Mouse (Mus musculus) frontal cortex, adult (tissue): ENCODE data around the gene Elovl1.

Source experiments
- ATAC-seq: cut with Nextera tagmentation; 2 replicates; pipeline ENCODE4 v1.9.2; 2017; ENCODE audit warnings: mild to moderate bottlenecking, moderate library complexity, mixed read lengths; ENCODE audit not compliant: low TSS enrichment

Elovl1 gene

DNA sequence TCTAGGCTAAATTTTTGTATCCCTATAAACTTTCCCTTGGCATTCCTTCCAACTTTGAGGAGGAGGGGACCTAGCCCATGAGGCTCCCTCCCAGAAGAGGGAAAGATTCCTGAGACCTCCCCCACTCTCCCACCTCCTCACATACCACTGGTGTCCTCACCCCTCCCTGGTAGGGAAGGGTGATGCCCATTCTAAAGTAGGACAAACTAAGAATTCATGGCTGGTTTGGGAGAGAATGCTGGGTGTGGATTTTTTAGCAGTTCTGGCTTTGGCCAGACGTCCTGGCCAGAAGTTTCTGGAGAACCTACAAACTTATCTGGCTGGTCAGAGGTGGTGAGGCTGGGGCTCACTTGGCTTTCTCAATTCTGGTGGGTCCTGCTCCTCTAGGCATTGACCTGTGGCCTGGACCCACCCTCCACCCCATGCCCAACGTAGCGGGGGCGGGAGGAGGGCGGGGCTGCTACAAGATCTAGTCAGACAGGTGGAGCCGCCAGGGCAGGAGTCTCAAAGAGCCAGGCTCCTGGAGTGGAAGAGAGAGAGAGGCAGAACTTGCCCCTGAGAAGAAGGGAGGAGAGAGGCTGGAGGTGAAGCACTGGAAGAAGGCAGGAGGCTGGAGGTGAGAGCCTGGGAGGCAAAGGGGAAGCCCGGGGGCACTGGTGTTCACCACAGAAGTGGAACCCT lies 1.5 kb downstream of the Elovl1 start:
- ATAC-seq: no peak

DNA sequence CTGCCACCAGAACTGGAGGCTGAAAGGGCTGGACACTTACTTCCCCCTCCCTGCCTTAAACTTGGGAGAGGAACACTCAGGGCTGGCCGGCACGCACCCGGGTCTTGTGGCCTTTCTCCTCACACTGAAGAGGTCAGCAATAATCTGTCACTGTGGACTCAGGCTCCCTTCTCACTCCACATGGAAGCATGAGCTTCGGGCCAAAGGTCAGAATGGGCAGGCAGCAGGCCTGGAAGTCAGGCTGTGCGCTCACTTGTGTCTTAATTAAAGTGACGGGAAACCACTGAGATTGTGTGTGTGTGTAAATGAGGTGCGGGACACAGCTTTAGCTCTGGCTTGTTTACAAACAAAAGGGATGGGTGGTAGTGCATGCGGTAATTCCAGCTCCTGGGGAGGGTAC lies 4.4 kb downstream of the Elovl1 start:
- ATAC-seq: no peak

DNA sequence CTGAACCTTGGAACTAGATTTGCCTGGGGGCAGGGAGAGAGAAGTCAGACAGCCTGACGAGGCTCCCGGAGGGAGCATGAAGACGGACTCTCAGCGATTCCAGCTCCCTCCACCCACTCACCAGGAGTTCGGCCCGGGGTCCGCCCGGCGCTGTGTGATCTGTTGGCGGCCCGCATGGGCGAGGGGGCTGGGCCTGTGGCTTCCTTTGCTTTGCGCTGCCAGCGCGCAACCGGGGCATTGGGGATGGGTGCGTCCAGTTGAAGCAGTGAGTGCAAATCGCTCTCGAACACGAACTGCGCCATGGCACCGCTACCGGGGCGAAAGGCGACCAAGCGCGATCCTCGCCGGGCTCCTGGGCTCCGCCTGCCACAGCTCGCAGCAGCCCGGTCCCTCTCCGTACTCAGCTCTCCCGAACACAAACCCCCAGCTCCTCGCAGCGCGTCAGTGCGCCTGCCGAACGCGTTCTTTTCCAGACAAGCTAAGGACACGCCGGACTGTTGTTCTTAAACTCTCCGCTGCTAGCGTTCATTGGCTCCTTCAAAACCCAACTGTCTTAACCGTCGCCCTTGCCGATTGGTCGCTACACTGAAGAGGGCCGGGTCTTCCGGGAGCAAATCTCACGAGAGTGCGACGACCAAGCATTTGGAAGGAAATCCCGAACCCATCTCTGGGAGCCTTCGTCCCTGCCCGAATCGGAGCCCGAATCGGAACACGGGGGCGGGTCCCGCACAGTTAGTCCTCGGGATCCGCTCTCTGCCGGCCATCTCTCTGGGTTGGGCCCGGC lies 9.1 kb downstream of the Elovl1 start, which contains the start of gene Cdc20:
Cdc20 (minus strand) TSS at position 533 of the 784 bp plus-strand sequence.
- ATAC-seq: peak; percentile 98

DNA sequence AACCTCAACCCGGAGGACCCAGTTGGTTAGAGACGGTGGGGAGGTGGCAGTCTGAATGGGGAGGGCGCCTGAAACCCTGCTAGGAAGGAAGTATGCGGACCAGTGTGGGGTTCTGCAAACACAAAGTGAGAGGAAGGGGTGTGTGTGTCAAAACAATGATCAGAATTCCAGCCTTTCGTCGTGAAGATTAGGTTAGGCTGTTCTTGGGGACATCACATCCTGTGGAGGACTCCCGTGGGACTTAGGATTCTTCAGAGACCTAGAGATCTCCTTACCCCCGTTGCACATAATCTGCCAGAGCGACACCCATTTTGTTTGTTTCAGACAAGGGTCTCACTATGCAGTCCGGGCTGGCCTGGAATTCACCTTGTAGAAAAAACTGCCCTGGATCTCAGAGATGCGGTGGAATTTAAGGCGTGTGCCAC lies 9.9 kb downstream of the Elovl1 start:
- ATAC-seq: no peak

DNA sequence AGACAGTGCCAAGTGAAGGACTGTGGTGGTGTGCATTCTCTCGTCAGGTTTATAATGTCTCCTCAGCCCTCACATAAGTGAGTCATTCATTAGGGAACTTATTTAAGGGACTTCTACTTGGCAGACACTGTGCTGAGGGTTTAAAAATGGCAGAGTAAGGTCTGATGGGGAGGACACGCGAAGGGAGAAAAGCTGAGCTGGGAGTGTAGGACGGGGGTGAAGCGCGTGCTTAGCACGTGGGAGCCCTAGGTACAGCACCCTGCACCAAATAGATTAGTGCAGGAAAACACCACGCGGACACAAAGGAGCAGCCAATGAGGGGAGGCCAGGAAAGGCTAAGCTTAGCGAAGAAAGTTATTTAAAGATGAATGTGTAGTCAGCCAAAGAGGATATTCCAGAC lies 17.2 kb downstream of the Elovl1 start:
- ATAC-seq: peak; percentile 73

DNA sequence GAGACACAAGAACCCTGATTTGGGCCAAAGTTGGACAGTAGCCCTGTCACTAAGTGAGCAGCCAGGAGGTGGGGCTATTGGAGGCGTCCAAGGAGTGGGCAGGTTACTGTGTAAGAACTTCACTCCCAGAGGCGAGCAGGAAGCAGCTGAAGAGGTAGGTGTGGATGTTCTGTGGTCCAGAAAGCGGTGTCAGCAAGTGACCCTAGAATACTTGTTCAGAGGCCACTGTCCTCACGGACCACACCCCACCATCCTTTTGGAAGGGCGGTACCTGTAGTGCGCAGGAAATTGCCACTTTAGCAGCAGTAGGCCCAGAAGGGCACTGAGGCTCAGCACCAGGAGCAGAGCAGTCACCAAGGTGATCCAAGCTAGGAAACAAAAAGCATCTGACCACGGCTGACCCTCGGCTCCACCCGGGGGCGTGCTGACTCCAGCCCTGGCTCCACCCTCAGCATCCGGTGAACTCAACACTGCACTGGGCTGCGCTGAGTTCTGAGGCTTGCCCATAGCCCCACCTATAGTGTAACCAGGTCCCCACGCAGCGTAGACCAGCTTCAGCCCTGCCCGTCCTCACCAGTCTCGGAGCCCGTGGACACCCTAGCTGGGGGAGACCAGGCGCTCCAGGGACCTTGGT lies 18.0 kb downstream of the Elovl1 start:
- peak; percentile 45 for ATAC-seq

DNA sequence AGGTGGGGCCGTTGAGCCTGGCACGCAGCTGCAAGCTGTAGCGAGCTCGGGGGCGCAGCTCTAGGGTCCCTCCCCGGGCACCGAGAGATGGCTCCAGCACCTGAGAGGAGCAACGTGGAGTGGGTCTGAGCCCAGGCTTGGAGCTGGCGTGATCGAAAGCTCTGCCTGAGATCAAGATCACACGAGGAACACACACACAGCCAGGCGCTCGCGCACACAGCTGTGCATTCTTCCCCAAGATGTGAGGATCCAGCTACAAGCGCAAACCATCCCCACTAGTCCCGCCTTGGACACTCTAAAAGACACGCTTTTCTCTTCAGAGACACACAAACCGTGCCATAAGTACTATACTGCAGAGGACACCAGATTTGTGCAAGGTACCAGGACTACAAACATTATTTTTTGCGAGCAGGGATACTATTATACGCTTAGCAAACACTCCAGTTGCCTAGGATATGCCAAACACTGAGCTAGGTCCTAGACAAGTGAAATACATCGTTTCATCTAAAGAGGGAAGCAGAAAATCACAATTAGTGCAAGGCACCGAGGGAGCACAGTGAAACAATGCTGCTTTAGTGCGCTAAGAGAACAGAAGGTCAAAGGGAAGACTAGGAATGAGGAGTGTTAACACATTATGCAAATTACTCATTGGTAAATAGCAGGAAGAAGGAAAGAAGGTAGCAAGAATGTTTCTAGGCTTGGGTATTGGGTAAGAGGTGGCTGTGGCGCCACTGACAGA lies 18.7 kb downstream of the Elovl1 start:
- ATAC-seq: peak; percentile 38

DNA sequence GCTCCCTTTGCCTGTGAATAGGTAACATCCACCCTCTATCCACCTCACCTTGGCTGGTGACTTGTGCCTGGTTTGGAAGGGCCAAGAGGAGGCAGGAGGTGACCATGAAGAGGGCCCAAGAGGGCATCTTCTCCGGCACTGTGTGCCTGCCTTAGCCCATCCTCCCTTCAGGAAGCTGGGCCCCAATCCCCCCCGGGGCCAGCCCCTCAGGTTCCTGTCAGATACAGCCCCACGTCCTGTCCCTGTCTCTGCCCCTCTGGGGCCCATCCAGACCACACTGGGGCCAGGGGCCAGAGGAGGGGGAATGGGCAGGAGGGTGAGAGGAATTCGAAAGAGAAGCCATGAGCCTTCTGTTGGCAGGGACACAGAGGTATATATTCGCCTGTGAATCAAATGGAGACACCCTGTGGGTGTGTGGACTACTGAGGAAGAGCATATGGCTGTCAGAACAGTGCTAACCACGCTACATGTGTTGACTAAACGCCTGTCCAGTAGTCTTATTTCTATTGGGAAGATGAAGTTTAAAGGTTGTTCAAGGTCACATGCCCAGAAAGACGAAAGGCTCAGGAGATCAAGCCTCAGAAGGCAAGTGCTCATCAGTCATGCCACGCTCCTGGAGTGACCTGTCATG lies 29.6 kb downstream of the Elovl1 start, which contains the start of gene Mpl:
Mpl (minus strand) TSS at position 169 of the 631 bp plus-strand sequence.
- peak; percentile 90 for ATAC-seq

DNA sequence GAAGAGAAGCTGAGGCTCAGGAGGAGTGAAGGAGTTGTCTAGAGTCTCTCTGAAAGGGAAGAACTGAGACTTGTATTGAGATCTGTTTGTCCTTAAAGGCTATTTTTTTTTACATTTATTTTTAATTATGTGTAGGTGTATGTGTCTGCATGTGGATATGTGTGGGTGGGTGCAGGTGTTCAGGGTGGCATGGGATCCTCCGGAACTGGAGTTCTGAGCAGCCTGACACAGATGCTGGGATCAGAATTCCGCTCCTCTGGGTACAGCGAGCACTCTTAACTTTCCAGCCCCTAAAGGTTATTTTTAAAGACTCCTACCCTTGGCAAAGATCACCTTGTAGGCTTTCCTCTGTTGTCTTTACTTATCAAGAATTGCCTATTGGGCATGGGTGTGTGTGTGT lies 37.1 kb downstream of the Elovl1 start:
- peak; percentile 72; the same call in 1 of the 2 replicates for ATAC-seq

DNA sequence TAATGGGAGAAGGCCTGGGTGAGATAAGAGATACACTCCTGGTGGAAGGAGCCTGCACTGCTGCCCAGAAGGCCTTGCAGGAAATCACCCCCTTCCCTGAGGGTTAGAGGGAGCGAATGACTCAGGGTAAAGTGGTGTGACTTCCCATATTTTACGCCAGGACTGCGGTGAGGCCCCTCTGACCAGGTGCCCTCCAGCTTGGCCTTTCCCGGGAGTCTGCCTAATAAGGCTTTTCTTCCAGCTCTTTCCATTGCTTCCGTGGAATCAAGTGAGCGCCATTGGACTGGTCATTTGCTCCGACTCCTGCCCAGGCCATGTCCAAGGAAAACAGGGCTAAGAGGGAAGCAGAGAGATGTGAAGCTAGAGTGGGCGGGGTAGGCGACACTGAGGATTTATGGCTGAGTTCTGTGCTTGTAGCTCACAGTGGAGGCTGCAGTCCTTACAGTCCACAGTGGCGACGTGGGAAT lies 37.8 kb downstream of the Elovl1 start:
- no peak for ATAC-seq

DNA sequence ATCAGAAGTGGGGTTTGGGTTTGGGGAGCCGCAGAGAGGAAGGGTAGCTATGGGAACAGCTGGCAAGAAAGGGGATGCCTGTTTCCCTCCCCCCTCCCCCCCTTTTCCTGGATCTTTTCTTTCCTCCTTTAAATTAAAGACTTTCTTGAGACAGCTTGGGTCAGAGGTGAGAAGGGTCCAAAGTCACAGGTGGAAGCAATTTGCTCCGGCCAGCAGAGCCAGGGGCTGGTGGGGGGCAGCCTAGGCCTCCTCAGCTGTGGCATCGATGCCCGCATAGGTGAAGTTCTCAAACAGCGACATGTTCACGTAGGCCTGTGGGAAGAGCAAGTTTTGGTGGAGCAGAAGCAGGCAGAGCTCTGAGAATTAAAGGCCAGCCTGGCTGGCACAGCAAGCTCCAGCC lies 43.4 kb downstream of the Elovl1 start:
- ATAC-seq: no peak

DNA sequence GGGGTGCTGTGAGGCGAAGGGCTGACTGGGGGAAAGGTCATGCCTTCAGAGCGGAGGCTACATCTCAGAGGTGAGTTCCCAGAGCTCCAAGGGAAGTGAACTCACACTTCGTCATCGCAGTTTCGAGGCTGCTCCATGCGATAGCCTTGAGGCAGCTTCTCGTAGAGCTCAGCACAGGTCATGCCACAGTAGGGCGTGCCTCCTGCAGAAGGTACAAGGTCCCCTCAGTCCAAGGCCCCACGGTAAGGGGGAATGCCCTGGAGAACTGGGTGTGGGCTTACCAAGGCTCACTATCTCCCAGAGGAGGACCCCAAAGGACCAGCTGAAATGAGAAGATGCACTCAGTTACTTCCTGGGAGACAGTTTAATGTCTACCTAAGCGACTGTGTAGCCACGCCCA lies 44.8 kb downstream of the Elovl1 start:
- no peak for ATAC-seq

DNA sequence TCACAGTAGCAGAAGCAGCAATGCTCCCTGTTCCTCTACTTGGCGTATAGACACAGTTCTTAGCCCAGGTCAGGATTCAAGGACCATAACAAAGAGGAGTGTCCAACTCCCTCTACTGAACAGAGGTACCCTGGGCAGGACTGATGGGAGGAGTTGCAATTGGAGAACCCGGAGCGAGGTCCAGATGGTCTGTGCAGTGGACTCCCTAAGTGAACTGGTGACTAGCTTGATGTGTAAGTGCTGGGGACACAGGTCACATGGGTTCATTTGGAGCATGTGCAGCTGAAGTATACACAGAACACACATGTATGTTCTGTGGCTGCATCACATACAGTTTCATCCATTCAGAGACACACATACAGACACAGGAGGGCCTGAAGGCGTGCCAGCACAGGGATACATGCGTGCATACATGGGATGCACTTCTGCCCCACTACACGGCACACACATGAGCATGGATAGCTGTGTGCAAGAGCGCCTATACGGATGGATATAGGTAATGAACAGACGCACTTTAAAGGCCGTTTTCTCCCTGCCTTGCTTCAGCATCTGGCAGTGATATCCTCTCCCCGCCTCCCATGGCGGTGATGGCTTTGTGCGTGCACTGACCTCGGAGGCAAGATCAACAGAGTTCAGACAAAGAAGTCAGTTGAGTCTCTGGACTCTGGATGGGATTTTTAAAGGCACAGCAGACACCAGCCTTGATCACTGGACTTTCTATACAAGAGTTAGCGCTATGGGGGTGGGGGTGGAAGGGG lies 49.1 kb downstream of the Elovl1 start:
- no peak for ATAC-seq
